Comparison of ENCODE assay signal across 27 mouse cellular contexts in genomic region chr1:185431998-185432317, GRCm38 (mm10). TPM values are rescaled to one million over a fixed set of nuclear protein-coding genes. Genes with fewer than 3 reads are reported as not detected.
"Had no signal": no experiment of that assay in that cellular context is flagged by ENCODE, and none has a peak within 500 bp of the region (broad histone marks: within the 10 kb centered on the region; RNA-seq: fewer than 3 reads in every experiment).

No protein-coding gene starts in this region.

- ATAC-seq: hindbrain, postnatal 0 days; liver, embryonic 12.5 days had no signal

- H3K27me3 ChIP-seq: heart, embryonic 15.5 days; hindbrain, embryonic 13.5 days; hindbrain, embryonic 15.5 days; kidney, embryonic 15.5 days; limb, embryonic 15.5 days had no signal

- H3K4me1 ChIP-seq: heart, embryonic 13.5 days; heart, embryonic 15.5 days; kidney, embryonic 15.5 days; limb, embryonic 15.5 days had no signal

- H3K9ac ChIP-seq: heart, embryonic 13.5 days; heart, embryonic 15.5 days; hindbrain, embryonic 13.5 days; hindbrain, embryonic 15.5 days; kidney, embryonic 15.5 days; limb, embryonic 13.5 days; limb, embryonic 15.5 days; liver, embryonic 12.5 days had no signal

- H3K4me3 ChIP-seq: heart, adult 2 months; heart, embryonic 13.5 days; heart, embryonic 15.5 days; hindbrain, embryonic 13.5 days; hindbrain, embryonic 15.5 days; kidney, embryonic 15.5 days; layer of hippocampus, adult 2 months; left cerebral cortex, adult 2 months; limb, embryonic 13.5 days; limb, embryonic 15.5 days; liver, embryonic 12.5 days had no signal

- H3K4me2 ChIP-seq: heart, embryonic 11.5 days; heart, embryonic 13.5 days; heart, embryonic 15.5 days; hindbrain, embryonic 13.5 days; hindbrain, embryonic 15.5 days; kidney, embryonic 15.5 days; limb, embryonic 13.5 days; limb, embryonic 15.5 days; liver, embryonic 12.5 days had no signal

- H3K27ac ChIP-seq: heart, adult 2 months; heart, embryonic 13.5 days; heart, embryonic 15.5 days; hindbrain, embryonic 13.5 days; hindbrain, embryonic 15.5 days; kidney, embryonic 15.5 days; kidney, postnatal 0 days; layer of hippocampus, adult 2 months; left cerebral cortex, adult 2 months; limb, embryonic 13.5 days; limb, embryonic 15.5 days; liver, embryonic 12.5 days had no signal

- DNase-seq: gastrocnemius, postnatal 14 days; gastrocnemius, postnatal 36 days; heart, adult 11 months; heart, adult 2 months; heart, postnatal 14 days; heart, postnatal 36 days; kidney, adult 11 months; kidney, adult 2 months; kidney, adult 9 months; kidney, postnatal 14 days; kidney, postnatal 36 days; left cerebral cortex, postnatal 4 days had no signal

- H3K9me3 ChIP-seq: heart, embryonic 13.5 days; heart, embryonic 15.5 days; hindbrain, embryonic 13.5 days; hindbrain, embryonic 15.5 days; kidney, embryonic 15.5 days; limb, embryonic 13.5 days; limb, embryonic 15.5 days; liver, embryonic 12.5 days had no signal

RNA-seq across cellular contexts. Expression of gene Slc30a10, which starts 22.7 kb away (rescaled TPM):
- total RNA-seq: gastrocnemius, adult 8-10 months; gastrocnemius, postnatal 36 days; heart, adult 2 months; heart, postnatal 14 days; heart, postnatal 36 days; hematopoietic stem cell, adult 5-6 weeks had no signal
- polyA plus RNA-seq: heart, adult 2 months; kidney, adult 2 months had no signal
